Mouse (Mus musculus) embryo, embryonic 9.5 days (tissue): ENCODE results near the gene Kcna1.

Experiments used
- DNase-seq: peaks from one replicate; pipeline ENCODE4 v3.0.0-alpha.2; 2017; ENCODE audit errors: extremely low spot score

Kcna1 gene

GRCm38 (mm10) chr6:126646381-126646780 lies at the start of gene Kcna1:
Kcna1 (minus strand) TSS chr6:126646384.
- peak; percentile 9 for DNase-seq

DNA sequence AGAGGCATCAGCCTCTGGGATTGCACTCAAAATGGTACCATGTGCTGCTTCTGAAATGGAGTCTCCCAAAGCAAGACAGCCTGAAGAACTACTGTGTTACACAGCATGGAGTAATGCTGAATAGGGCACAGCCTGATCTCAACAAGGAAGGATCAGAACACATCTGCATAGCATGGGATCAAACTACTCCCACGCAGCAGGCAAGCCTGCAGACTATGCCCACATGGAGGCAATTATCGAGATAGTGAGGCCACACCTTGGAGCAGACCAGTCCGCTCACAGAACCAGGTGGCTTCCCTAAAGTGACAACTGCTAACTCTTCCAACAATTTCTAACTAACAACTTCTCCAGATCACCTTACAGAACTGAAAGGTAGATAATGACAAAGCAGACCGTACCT lies 40.9 kb upstream of the Kcna1 start:
- no peak for DNase-seq

DNA sequence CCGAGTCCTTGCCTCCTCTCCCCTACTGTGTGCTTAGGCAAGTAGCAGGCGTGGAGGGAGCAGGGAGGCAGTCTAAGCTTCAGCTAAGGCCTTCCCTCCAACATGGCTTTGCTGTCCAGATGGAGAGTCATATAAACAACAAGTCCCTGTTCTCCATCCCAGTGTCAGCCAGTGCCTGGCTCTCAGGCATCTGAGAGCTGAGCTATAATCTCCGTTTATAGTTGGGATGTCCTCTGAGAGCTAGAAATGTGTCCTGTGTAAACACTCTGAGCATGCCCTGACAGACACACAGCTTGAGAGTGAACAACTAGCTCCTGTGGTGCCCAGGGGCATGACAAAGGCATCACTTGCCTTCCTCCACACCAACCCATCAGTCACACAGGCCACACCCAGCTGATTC lies 39.0 kb upstream of the Kcna1 start:
- DNase-seq, result no peak

- peak; percentile 29 for DNase-seq
These were observed 32.8 kb upstream of the Kcna1 start for GRCm38 (mm10) chr6:126678961-126679360.

DNA sequence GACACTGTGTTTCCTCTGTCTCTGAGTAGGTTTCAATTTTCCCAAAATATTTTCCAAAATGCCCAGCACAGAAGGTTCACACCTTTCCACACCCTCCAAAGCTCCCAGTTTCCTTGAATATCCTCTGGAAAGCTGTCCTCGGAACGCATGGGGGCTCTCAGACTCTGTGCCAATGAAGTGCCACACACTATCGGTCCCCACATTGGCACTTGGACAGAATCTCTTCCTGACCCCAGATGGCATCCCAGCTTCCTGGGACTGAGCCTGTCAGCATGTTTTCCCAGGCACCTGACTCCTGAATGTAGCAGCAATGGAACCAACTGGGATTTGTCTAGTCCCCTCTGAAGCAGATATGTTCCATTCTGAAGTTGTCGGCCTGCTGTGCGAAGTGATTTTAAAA lies 20.8 kb upstream of the Kcna1 start:
- no peak for DNase-seq

- DNase-seq, result no peak
These were observed 19.9 kb upstream of the Kcna1 start for GRCm38 (mm10) chr6:126666091-126666490.

GRCm38 (mm10) chr6:126664569-126664968 lies 18.4 kb upstream of the Kcna1 start:
- no peak for DNase-seq

- no peak for DNase-seq
These were observed 11.6 kb upstream of the Kcna1 start for GRCm38 (mm10) chr6:126657646-126658394.

- no peak for DNase-seq
These were observed 7.4 kb upstream of the Kcna1 start for GRCm38 (mm10) chr6:126653561-126653960.

DNA sequence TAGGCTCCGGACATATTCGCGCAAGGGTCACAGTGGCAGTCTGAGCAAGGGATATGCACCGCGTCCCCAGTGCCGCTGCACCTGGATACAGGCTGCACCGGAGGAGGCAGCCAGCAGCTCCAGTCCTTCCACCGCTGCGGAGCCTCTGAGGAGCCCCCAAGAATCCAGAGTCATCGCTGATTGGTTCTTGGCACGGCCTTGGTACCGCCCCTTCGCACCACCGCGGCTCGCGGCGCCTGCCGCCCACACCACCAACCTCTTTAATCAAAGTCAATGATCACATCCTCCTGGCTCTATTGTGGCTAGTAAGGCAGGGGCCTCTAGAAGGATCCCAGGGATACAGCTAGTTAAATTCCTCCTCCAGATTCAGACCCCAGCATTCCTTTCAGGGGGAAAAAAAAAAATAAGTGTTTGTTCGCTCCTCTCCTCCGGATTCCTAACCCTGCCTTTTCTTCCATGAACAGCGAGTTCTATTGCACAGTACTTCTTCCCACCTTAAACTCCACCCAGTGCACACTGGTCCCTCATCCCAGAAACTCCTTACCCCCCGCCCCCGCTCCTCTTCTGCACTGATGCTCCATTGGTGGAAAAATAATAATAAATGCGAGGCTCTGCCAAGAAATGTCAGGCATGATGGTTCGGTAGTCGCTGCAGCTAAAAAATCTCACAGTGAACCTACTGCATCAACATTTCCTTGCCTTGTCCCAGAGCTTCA lies 383 bp downstream of the Kcna1 start:
- peak; percentile 78 for DNase-seq

DNA sequence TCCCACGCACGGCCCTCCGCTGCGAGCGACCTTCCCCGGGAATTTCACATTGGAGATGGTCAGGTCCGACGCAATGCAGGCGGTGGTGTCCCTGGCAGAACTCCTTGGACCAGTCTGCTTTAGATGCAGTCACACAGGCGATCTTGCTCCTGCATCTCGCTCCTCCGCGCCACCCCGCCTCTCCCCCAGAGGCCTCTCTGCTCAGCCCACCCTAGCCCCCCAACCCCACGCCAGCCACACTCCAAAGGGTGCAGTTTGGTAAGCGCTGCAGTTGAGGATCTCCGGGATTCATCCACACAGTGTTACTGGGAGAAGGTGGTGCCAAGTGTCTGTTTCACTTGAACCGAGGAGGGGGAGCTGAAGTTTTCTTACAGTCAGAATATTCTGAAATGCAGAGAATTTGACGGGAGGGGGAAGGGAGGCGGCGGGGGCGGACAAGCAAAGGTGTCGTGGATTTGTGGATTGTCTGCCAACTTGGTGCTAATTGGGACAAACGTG lies 1.1 kb downstream of the Kcna1 start:
- peak; percentile 39 for DNase-seq

DNA sequence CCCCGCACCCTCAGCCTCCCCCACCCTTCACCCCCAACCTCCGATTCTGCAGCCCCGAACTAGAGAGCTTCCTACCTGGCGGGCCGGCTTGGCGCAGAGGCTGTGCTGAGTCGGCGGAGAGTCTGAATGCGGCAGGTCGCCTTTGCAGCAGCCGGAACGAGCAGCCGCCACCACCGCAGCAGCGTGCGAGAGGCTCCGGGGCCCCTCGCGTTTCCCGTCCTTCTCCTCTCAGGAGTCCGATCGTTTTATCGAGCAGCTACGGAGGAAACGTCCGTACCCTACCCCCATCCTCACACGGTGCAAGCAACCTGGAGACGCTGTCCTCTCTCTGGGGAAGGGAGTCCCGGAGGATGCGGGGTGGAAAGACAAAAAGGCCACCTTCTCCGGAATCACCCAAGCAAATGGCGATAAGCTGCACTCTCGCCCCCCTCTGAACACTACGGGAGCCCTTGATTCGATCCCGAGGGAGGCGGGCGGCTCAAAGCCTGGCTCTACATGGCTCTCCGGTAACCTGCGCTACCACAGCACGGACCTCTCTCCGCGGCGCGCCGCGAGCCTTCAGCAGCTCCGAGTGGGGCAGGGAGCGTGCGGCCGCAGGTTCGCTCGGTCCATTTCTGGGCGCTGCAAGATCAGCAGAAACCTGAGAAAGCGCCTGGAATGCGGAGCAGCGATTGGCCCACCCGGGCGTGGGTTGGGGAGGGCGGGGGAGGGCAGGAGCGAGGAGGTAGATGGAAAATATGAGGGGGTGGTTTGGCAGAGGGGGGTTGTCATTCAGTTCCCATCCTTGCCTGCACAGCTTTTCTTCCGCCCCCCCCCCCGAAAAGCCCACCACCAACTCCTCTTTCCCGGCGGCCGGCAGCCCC lies 1.8 kb downstream of the Kcna1 start:
- DNase-seq, result peak; percentile 50

GRCm38 (mm10) chr6:126643341-126644055 lies 2.7 kb downstream of the Kcna1 start:
- DNase-seq, result peak; percentile 11

DNA sequence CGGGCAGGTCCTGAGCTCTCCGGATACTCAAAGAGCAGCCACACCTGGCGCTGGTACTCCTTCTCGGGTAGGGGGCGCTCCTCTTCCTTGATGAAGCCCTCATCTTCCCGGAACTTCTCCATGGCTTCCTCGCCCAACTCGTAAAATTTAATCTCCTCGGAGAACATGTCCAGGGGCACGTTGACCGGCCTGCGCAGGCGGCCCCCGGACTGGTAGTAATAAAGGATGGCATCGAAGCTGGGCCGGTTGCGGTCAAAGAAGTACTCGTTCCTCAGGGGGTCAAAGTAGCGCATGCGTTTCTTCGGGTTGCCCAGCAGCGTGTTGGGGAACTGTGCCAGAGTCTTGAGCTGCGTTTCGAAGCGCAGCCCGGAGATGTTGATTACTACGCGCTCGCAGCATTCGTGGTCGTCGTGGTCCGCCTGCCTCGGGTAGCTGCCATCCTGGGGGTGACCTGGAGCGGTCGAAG lies 3.3 kb downstream of the Kcna1 start:
- peak; percentile 48 for DNase-seq

- no peak for DNase-seq
These were observed 17.7 kb downstream of the Kcna1 start for GRCm38 (mm10) chr6:126628451-126628850.

- DNase-seq, result no peak
These were observed 27.7 kb downstream of the Kcna1 start for GRCm38 (mm10) chr6:126618455-126618854.

DNA sequence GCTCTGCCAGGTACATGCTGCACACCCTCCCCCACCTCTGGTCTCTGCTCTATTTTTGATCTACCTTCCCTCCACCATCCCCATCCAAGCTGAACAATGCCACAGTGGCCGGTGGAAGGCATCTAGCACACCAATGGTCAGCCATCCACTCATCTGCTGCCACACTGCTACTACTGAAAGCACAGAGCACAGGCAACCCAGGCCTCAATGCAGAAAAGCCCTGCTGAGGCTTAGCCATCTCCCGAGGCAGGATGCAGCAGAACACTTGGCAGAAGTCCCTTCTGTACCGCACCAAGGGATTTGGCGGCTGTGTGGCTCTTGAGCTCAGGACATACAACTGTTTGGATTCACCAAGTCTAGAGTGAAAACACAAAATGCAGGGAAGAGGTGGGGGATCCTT lies 35.4 kb downstream of the Kcna1 start:
- no peak for DNase-seq

DNA sequence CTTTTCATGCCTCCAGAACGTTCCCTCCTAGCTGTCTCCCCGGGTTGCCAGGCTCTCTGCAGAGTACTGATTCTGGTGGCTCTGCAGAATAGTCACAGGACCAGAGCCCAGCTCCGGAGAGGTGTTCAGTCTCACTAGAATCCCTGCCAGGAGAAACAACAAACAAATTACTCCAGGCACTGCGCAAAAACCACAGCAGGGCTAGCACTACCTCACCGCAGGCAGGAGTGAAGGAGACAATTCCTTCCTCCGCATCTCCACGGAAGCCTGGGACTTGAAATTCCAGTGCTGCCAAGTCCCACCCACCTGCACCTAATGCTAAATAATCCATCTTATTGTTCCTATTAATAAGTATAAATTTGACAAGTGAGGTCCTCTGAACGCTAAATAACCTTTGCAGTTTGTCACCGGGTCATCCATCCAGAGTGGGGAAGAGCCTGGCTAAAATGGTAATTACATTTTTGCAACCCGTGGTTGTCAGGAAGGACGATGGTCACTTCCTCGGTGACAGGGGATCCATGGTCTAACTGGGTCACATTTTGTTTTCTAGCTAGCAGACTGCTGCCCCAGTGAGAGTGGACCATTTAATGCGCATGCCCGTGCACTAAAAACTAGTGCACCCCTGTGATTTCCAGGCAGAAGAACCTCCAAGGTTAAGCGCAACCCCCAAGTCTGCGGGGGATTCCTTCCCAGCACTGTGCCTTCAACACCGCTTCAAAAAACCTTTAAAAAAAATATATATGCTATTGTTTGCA lies 36.8 kb downstream of the Kcna1 start:
- DNase-seq, result no peak

- no peak for DNase-seq
These were observed 44.3 kb downstream of the Kcna1 start for GRCm38 (mm10) chr6:126601843-126602326.

- DNase-seq, result no peak
These were observed 46.8 kb downstream of the Kcna1 start for GRCm38 (mm10) chr6:126599201-126599995.
